Mouse (Mus musculus) adrenal gland, postnatal 14 days (tissue): ENCODE data around the gene Tfap4. TPM values are rescaled to one million over a fixed set of nuclear protein-coding genes. Genes with fewer than 3 reads are reported as not detected.
A peak's percentile ranks its signal among the peaks of the same experiment; 100 is the strongest.
"Not testable (repeated sequence)": the region's sequence is repeated elsewhere in the genome, so short reads cannot be mapped to it uniquely, and the experiment has no call there.

Experiments
- DNase-seq: peaks from one replicate; pipeline ENCODE4 v3.0.0; 2021; ENCODE audit warnings: mixed read lengths
- total RNA-seq: library from RNA; stranded (reverse); gene quantifications from 2 replicates; pipeline ENCODE4 v1.2.3, GENCODE M21; 2021

Tfap4 gene
- total RNA-seq, 1 experiment from 2014 or later = 5.7 TPM

GRCm38 (mm10) chr16:4592909-4593875 is 33.5 kb upstream of the Tfap4 start:
- peak; percentile 76 for DNase-seq

GRCm38 (mm10) chr16:4590236-4590635 is 30.6 kb upstream of the Tfap4 start:
- no peak for DNase-seq

- DNase-seq = no peak
Measured at GRCm38 (mm10) chr16:4587516-4588210, 28.0 kb upstream of the Tfap4 start.

GRCm38 (mm10) chr16:4586531-4587123 is 27.0 kb upstream of the Tfap4 start:
- DNase-seq = peak; percentile 99

- DNase-seq = peak; percentile 34
Measured at GRCm38 (mm10) chr16:4585642-4586530, 26.2 kb upstream of the Tfap4 start.

GRCm38 (mm10) chr16:4584438-4584837 is 24.8 kb upstream of the Tfap4 start:
- no peak for DNase-seq

GRCm38 (mm10) chr16:4583807-4584206 is 24.2 kb upstream of the Tfap4 start:
- DNase-seq = no peak

- DNase-seq = not testable (repeated sequence)
Measured at GRCm38 (mm10) chr16:4581179-4581578, 21.5 kb upstream of the Tfap4 start.

- no peak for DNase-seq
Measured at GRCm38 (mm10) chr16:4578630-4579029, 19.0 kb upstream of the Tfap4 start.

- DNase-seq = no peak
Measured at GRCm38 (mm10) chr16:4576873-4577272, 17.2 kb upstream of the Tfap4 start.

- no peak for DNase-seq
Measured at GRCm38 (mm10) chr16:4576038-4576437, 16.4 kb upstream of the Tfap4 start.

- DNase-seq = peak; percentile 34
Measured at GRCm38 (mm10) chr16:4570737-4571136, 11.1 kb upstream of the Tfap4 start.

GRCm38 (mm10) chr16:4567912-4568311 is 8.3 kb upstream of the Tfap4 start:
- peak; percentile 94 for DNase-seq

GRCm38 (mm10) chr16:4560145-4560952 is 695 bp upstream of the Tfap4 start:
- DNase-seq = peak; percentile 85

GRCm38 (mm10) chr16:4558980-4559631 is 548 bp downstream of the Tfap4 start:
- peak; percentile 77 for DNase-seq

GRCm38 (mm10) chr16:4558384-4558979 is 1.2 kb downstream of the Tfap4 start:
- DNase-seq = peak; percentile 94

GRCm38 (mm10) chr16:4557949-4558348 is 1.7 kb downstream of the Tfap4 start:
- DNase-seq = peak; percentile 88

- no peak for DNase-seq
Measured at GRCm38 (mm10) chr16:4557085-4557484, 2.6 kb downstream of the Tfap4 start.

GRCm38 (mm10) chr16:4555555-4555954 is 4.1 kb downstream of the Tfap4 start:
- DNase-seq = no peak
